Mouse (Mus musculus): ENCODE data around the gene Cdh12.
"Not testable (repeated sequence)": the region's sequence is repeated elsewhere in the genome, so short reads cannot be mapped to it uniquely, and the experiment has no call there.

Cdh12 gene

GRCm38 (mm10) chr15:20448861-20449663 lies at the start of gene Cdh12:
Cdh12 (plus strand) TSS chr15:20449265.
- no peak for DNase-seq

GRCm38 (mm10) chr15:20403596-20403995 lies 45.5 kb upstream of the Cdh12 start:
- DNase-seq: no peak

GRCm38 (mm10) chr15:20413397-20413796 lies 35.7 kb upstream of the Cdh12 start:
- DNase-seq: no peak

- no peak for DNase-seq
Observed at GRCm38 (mm10) chr15:20436356-20436755, 12.7 kb upstream of the Cdh12 start.

GRCm38 (mm10) chr15:20450558-20450957 lies 1.5 kb downstream of the Cdh12 start:
- DNase-seq: no peak

- no peak for DNase-seq
Observed at GRCm38 (mm10) chr15:20458508-20458907, 9.4 kb downstream of the Cdh12 start.

GRCm38 (mm10) chr15:20462500-20462899 lies 13.4 kb downstream of the Cdh12 start:
- no peak for DNase-seq

GRCm38 (mm10) chr15:20463601-20464000 lies 14.5 kb downstream of the Cdh12 start:
- no peak for DNase-seq

- DNase-seq: no peak
Observed at GRCm38 (mm10) chr15:20550979-20551378, 101.9 kb downstream of the Cdh12 start.

- no peak for DNase-seq
Observed at GRCm38 (mm10) chr15:20571012-20571411, 121.9 kb downstream of the Cdh12 start.

- DNase-seq: no peak
Observed at GRCm38 (mm10) chr15:20582567-20583075, 133.6 kb downstream of the Cdh12 start.

GRCm38 (mm10) chr15:20591599-20591998 lies 142.5 kb downstream of the Cdh12 start:
- DNase-seq: no peak

- DNase-seq: not testable (repeated sequence)
Observed at GRCm38 (mm10) chr15:20605751-20606150, 156.7 kb downstream of the Cdh12 start.

- no peak for DNase-seq
Observed at GRCm38 (mm10) chr15:20634593-20634992, 185.5 kb downstream of the Cdh12 start.

GRCm38 (mm10) chr15:20639155-20639554 lies 190.1 kb downstream of the Cdh12 start:
- no peak for DNase-seq

- DNase-seq: no peak
Observed at GRCm38 (mm10) chr15:20642905-20643414, 193.9 kb downstream of the Cdh12 start.

- no peak for DNase-seq
Observed at GRCm38 (mm10) chr15:20660221-20660620, 211.2 kb downstream of the Cdh12 start.

GRCm38 (mm10) chr15:20666650-20667049 lies 217.6 kb downstream of the Cdh12 start, which contains the start of gene Acot10:
Acot10 (minus strand) TSS chr15:20666750.
- no peak for DNase-seq

GRCm38 (mm10) chr15:20667350-20667749 lies 218.3 kb downstream of the Cdh12 start:
- DNase-seq: no peak

- DNase-seq: no peak
Observed at GRCm38 (mm10) chr15:20667989-20668388, 218.9 kb downstream of the Cdh12 start.

- DNase-seq: not testable (repeated sequence)
Observed at GRCm38 (mm10) chr15:20669507-20669906, 220.4 kb downstream of the Cdh12 start.

- no peak for DNase-seq
Observed at GRCm38 (mm10) chr15:20682719-20683118, 233.7 kb downstream of the Cdh12 start.

- no peak for DNase-seq
Observed at GRCm38 (mm10) chr15:20684200-20684599, 235.1 kb downstream of the Cdh12 start.

- DNase-seq: no peak
Observed at GRCm38 (mm10) chr15:20696229-20696628, 247.2 kb downstream of the Cdh12 start.
